Mouse (Mus musculus) hindbrain, embryonic 11.5 days (tissue): ENCODE data around the gene Klrc1. TPM values are rescaled to one million over a fixed set of nuclear protein-coding genes. Genes with fewer than 3 reads are reported as not detected.
"Not testable (repeated sequence)": the region's sequence is repeated elsewhere in the genome, so short reads cannot be mapped to it uniquely, and the experiment has no call there.

ENCODE experiments used
- ATAC-seq: fragments of 200-750 bp; cut with Nextera tagmentation; 2 replicates; pipeline ENCODE4 v1.8.0; 2017; ENCODE audit warnings: mild to moderate bottlenecking, moderate TSS enrichment, moderate library complexity; ENCODE audit not compliant: low FRiP score
- DNase-seq: peaks from one replicate; pipeline ENCODE4 v3.0.0-alpha.2; 2015; ENCODE audit warnings: low spot score
- H3K27ac ChIP-seq: fragments of 300-500 bp; sonication (generic); 2 replicates; pipeline ENCODE4 v1.5.1; 2014; ENCODE audit warnings: mild to moderate bottlenecking, low read depth, low read length
- H3K27me3 ChIP-seq: fragments of 300-500 bp; sonication (generic); 2 replicates; pipeline ENCODE4 v1.6.1; 2014; ENCODE audit warnings: mild to moderate bottlenecking, low read length, moderate library complexity, mixed read lengths; ENCODE audit not compliant: control insufficient read depth, insufficient read depth
- H3K36me3 ChIP-seq: fragments of 300-500 bp; sonication (generic); 2 replicates; pipeline ENCODE4 v1.6.1; 2014; ENCODE audit warnings: mild to moderate bottlenecking, low read length, moderate library complexity, mixed read lengths; ENCODE audit not compliant: control insufficient read depth, insufficient read depth
- H3K4me1 ChIP-seq: fragments of 300-500 bp; sonication (generic); replicated peaks from 2 replicates; pipeline ENCODE4 v1.6.1; 2014; ENCODE audit warnings: low read length, mixed read lengths; ENCODE audit not compliant: control insufficient read depth, insufficient read depth
- H3K4me2 ChIP-seq: fragments of 300-500 bp; sonication (generic); replicated peaks from 2 replicates; pipeline ENCODE4 v1.6.1; 2014; ENCODE audit warnings: mild to moderate bottlenecking, low read depth, low read length
- H3K4me3 ChIP-seq: fragments of 300-500 bp; sonication (generic); 2 replicates; pipeline ENCODE4 v1.5.1; 2014; ENCODE audit warnings: low read depth, low read length
- H3K9ac ChIP-seq: fragments of 300-500 bp; sonication (generic); 2 replicates; pipeline ENCODE4 v1.6.1; 2014; ENCODE audit warnings: low read depth, low read length
- H3K9me3 ChIP-seq: fragments of 300-500 bp; sonication (generic); 2 replicates; pipeline ENCODE4 v1.6.1; 2016; ENCODE audit warnings: low read length; ENCODE audit not compliant: control insufficient read depth
- WGBS: fragments of 180-500 bp; shearing (Covaris S2); extraction: QIAGEN DNeasy Blood & Tissue Kit; methylation state at CpG from one replicate; pipeline ENCODE4 v1.1.7; 2014; 5-methylcytosine and 5-hydroxymethylcytosine counted together
- polyA plus RNA-seq: library from polyadenylated mRNA; unstranded; fragments of >200 nt; fragmentation: Nextera tagmentation; extraction: Ambion mirVana; gene quantifications from 2 replicates; pipeline ENCODE4 v1.2.1, GENCODE M21; 2014

Gene Klrc1
- polyA plus RNA-seq, 1 experiment from 2014 or later, result not detected

DNA sequence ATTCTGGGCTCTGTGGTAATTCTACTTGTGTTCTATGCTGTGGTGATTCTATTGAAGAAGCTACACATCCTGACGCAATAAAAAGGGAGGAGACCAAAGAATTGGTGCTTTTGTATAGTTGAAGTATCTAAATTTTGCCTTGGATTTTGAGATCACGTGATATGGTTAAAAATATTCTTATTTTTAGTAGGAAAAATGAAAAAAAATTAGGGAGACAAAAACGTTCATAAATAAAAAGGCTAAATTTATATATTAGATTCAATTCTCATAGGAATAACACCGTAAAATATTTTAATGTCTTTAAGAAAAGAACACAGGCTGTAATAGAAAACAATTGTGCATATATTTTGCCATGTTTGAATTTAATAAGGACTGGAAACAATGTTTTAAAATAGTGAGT lies 18.2 kb downstream of the Klrc1 start, which contains the start of gene Klrc2:
Gene Klrc2, minus strand, starts transcription at position 101 of the 400 bp plus-strand sequence.
- not testable (repeated sequence) for H3K27ac ChIP-seq, H3K27me3 ChIP-seq, DNase-seq, H3K4me2 ChIP-seq, ATAC-seq, H3K4me3 ChIP-seq, H3K9me3 ChIP-seq, H3K36me3 ChIP-seq, H3K9ac ChIP-seq, H3K4me1 ChIP-seq
- WGBS, result 83% methylated on average over 4 of the region's 4 CpGs

GRCm38 (mm10) chr6:129644054-129644453 lies 34.7 kb downstream of the Klrc1 start:
- not testable (repeated sequence) for H3K4me3 ChIP-seq, H3K27ac ChIP-seq, H3K4me2 ChIP-seq, ATAC-seq, H3K4me1 ChIP-seq, H3K27me3 ChIP-seq, H3K9ac ChIP-seq, H3K9me3 ChIP-seq, DNase-seq, H3K36me3 ChIP-seq
- WGBS, result 90% methylated on average over 2 of the region's 3 CpGs

DNA sequence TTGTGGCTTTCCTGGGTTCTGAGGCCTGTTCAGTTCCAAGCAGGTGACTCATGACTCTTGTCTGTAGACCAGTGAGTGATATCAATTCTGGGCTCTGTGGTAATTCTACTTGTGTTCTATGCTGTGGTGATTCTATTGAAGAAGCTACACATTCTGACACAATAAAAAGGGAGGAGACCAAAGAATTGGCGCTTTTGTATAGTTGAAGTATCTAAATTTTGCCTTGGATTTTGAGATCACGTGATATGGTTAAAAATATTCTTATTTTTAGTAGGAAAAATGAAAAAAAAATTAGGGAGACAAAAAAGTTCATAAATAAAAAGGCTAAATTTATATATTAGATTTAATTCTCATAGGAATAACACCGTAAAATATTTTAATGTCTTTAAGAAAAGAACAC lies 35.5 kb downstream of the Klrc1 start, which contains the start of gene Klrc3:
Gene Klrc3, minus strand, starts transcription at position 101 of the 400 bp plus-strand sequence.
- H3K9ac ChIP-seq, H3K4me3 ChIP-seq, ATAC-seq, H3K27me3 ChIP-seq, H3K9me3 ChIP-seq, DNase-seq, H3K27ac ChIP-seq, H3K4me2 ChIP-seq, H3K4me1 ChIP-seq, H3K36me3 ChIP-seq: not testable (repeated sequence)
- WGBS, result 90% methylated on average over 3 of the region's 3 CpGs

GRCm38 (mm10) chr6:129631046-129631445 lies 47.7 kb downstream of the Klrc1 start:
- H3K4me2 ChIP-seq, H3K9ac ChIP-seq, H3K27ac ChIP-seq, ATAC-seq, H3K36me3 ChIP-seq, H3K27me3 ChIP-seq, H3K9me3 ChIP-seq, DNase-seq, H3K4me1 ChIP-seq, H3K4me3 ChIP-seq: not testable (repeated sequence)
- 84% methylated on average over 2 of the region's 2 CpGs for WGBS

DNA sequence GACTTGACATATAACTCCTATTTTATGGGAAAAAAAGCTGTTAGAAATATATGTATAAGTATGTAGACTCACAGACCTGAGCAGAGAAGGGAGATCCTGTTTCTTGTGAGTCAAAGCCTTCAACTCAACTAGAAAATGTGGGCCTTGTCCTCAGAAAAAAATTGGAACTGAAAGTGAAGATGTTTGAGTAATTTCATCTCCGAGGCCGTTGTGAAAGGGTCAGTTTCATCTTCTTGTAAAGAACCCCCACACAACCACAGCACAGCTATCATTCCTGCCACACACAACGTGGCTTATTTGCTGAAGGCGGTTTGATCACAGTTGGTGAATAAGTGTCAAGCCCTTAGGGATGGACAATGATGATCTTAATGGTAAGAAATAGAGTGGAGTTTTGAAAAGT lies 55.0 kb downstream of the Klrc1 start, which contains the start of gene Klrk1:
Gene Klrk1, minus strand, starts transcription at position 130 of the 400 bp plus-strand sequence.
- ATAC-seq, result no peak
- Histone ChIP-seq H3K9ac (no peak within 1 kb of the TSS), H3K27me3 (no peaks in the 10 kb centered on the region), H3K4me3 (no peak within 1 kb of the TSS), H3K4me2 (no peak within 1 kb of the TSS), H3K4me1 (no peaks in the 10 kb centered on the region), H3K9me3 (no peaks in the 10 kb centered on the region), H3K27ac (no peak within 1 kb of the TSS), H3K36me3 (no peaks in the 10 kb centered on the region)
- WGBS, result 78% methylated on average over 4 of the region's 4 CpGs
- no peak for DNase-seq

Other genes with a start within 250 kb of the Klrc1 start
- gene Clec1a, start 227.0 kb downstream of the Klrc1 start, polyA plus RNA-seq, result 1.3 and 1.4 TPM in 2 replicates
- 0.14 TPM in 1 of 2 replicates, not detected in the other for gene Olr1, start 171.8 kb downstream of the Klrc1 start, polyA plus RNA-seq
- not detected in 2 replicates for gene Tmem52b, start 166.4 kb downstream of the Klrc1 start, polyA plus RNA-seq
- gene Gabarapl1, start 145.8 kb downstream of the Klrc1 start, polyA plus RNA-seq, result 22.7 and 26.7 TPM in 2 replicates
- gene Klre1, start 101.1 kb downstream of the Klrc1 start, polyA plus RNA-seq, result 0.11 TPM in 1 of 2 replicates, not detected in the other
- gene Klrd1, start 87.2 kb downstream of the Klrc1 start, polyA plus RNA-seq, result not detected in 2 replicates
- 0.25 and 0.28 TPM in 2 replicates for gene Klrk1, start 55.1 kb downstream of the Klrc1 start, polyA plus RNA-seq
- gene Klrc3, start 35.6 kb downstream of the Klrc1 start, polyA plus RNA-seq, result not detected in 2 replicates
- gene Klrc2, start 18.3 kb downstream of the Klrc1 start, polyA plus RNA-seq, result not detected in 2 replicates
- gene Klri1, start 38.2 kb upstream of the Klrc1 start, polyA plus RNA-seq, result not detected in 2 replicates
- gene Klri2, start 61.5 kb upstream of the Klrc1 start, polyA plus RNA-seq, result not detected in 2 replicates
- gene Gm156, start 105.3 kb upstream of the Klrc1 start, polyA plus RNA-seq, result not detected in 2 replicates
- gene Gm17631, start 183.7 kb upstream of the Klrc1 start, polyA plus RNA-seq, result not detected in 2 replicates
- not detected in 2 replicates for gene Klra17, start 197.7 kb upstream of the Klrc1 start, polyA plus RNA-seq
- gene Klra5, start 238.7 kb upstream of the Klrc1 start, polyA plus RNA-seq, result not detected in 2 replicates